ENCODE assay signal across 9 mouse cellular contexts in the genomic region with DNA sequence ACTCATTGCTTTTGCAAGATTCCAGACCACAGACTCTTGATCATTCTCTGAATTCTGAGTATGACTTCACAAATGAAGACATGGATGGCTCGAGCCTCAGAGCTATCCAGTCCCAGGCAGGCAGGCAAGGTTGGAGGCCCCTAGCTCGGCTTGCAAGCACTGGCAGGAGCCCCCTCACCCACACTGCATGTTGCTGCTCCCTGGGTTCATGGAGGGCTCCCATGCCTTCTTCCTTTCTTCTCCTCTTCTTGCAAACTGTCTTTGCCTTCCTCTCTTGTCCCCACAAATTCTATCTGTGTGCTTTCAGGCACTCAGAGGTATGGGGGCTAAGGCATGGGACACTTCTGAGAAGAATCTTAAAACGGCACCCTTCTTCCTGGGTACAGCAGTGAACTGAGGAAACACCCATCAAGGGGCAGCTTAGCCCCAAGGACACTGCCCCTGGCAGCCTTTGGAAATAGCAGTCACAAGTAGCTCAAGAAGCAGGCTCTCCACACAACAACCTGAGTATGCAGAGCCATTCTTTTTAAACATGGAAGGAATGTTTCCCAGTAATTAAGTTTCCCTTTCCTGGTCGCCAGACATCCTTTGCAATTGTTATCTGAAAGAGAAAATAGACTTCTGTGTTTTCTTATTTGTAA. TPM values are rescaled to one million over a fixed set of nuclear protein-coding genes. Genes with fewer than 3 reads are reported as not detected.
DNase-seq lines count a peak whose midpoint lies in the region; ATAC-seq and TF ChIP-seq lines count a peak whose summit lies in the region.
"Had no signal": no experiment of that assay in that cellular context is flagged by ENCODE, and none has a peak within 500 bp of the region (broad histone marks: within the 10 kb centered on the region; RNA-seq: fewer than 3 reads in every experiment).

No protein-coding gene starts in this region.

- no peak overlapping the region for H3K9ac ChIP-seq in heart, embryonic 12.5 days
- H3K9ac ChIP-seq in heart, embryonic 11.5 days (ENCODE audit: low read depth, low read length): no peak overlapping the region
- H3K9ac ChIP-seq in forebrain, embryonic 14.5 days (ENCODE audit: low read length): 0 out of 2 replicates have a peak overlapping the region, but pooled peaks have one; percentile 9

- CTCF ChIA-PET in Patski (lab: Charles Lee): interaction anchor here (1.5 kb wide), 1 partner anchor 15 kb away, joined by 4 read pairs; no protein-coding TSS in a partner anchor

- no peak for ATAC-seq in heart, embryonic 12.5 days (ENCODE audit: insufficient number of reproducible peaks, low FRiP score)
- ATAC-seq in heart, embryonic 11.5 days (replicated peaks; ENCODE audit: insufficient number of reproducible peaks, low FRiP score, low TSS enrichment): no peak
- ATAC-seq in Patski: peak; percentile 42
- ATAC-seq in forebrain, embryonic 14.5 days: peak; percentile 41

- peaks cover 12% of the 10 kb centered on the region for H3K4me1 ChIP-seq in heart, embryonic 12.5 days (replicated peaks)
- H3K4me1 ChIP-seq in heart, embryonic 11.5 days (ENCODE audit: control insufficient read depth, insufficient read depth, low read length): peaks cover 8% of the 10 kb centered on the region
- peaks cover 43% of the 10 kb centered on the region for H3K4me1 ChIP-seq in forebrain, embryonic 14.5 days (ENCODE audit: control insufficient read depth, insufficient read depth, low read length)
- H3K4me1 ChIP-seq in midbrain, embryonic 10.5 days: peaks cover 62% of the 10 kb centered on the region

- no peaks in the 10 kb centered on the region for H3K36me3 ChIP-seq in heart, embryonic 12.5 days
- H3K36me3 ChIP-seq in heart, embryonic 11.5 days (ENCODE audit: control insufficient read depth, insufficient read depth, low read length): no peaks in the 10 kb centered on the region
- H3K36me3 ChIP-seq in forebrain, embryonic 14.5 days (ENCODE audit: control insufficient read depth, insufficient read depth, low read length): no peaks in the 10 kb centered on the region
- no peaks in the 10 kb centered on the region for H3K36me3 ChIP-seq in midbrain, embryonic 10.5 days

- H3K27ac ChIP-seq in heart, embryonic 12.5 days (ENCODE audit: poor library complexity, severe bottlenecking): peak overlapping the region; percentile 12; the same call in 1 of the 2 replicates
- H3K27ac ChIP-seq in heart, embryonic 11.5 days (ENCODE audit: low read depth, low read length): no peak overlapping the region
- peak overlapping the region; percentile 92 for H3K27ac ChIP-seq in forebrain, embryonic 14.5 days (ENCODE audit: low read depth, low read length)
- H3K27ac ChIP-seq in midbrain, embryonic 10.5 days (replicated peaks): peak overlapping the region; percentile 85

- TF ChIP-seq CTCF in Patski (IDR thresholded peaks at IDR 0.05): no peak

- H3K9me3 ChIP-seq in heart, embryonic 12.5 days (replicated peaks): no peaks in the 10 kb centered on the region
- no peaks in the 10 kb centered on the region for H3K9me3 ChIP-seq in heart, embryonic 11.5 days (replicated peaks; ENCODE audit: control insufficient read depth, low read length)
- H3K9me3 ChIP-seq in forebrain, embryonic 14.5 days (replicated peaks; ENCODE audit: control insufficient read depth, low read length): no peaks in the 10 kb centered on the region
- H3K9me3 ChIP-seq in midbrain, embryonic 10.5 days (replicated peaks): no peaks in the 10 kb centered on the region

- no peak overlapping the region for H3K4me3 ChIP-seq in heart, embryonic 12.5 days
- H3K4me3 ChIP-seq in heart, embryonic 11.5 days (ENCODE audit: low read depth, low read length): no peak overlapping the region
- no peak overlapping the region for H3K4me3 ChIP-seq in forebrain, embryonic 14.5 days (ENCODE audit: low read depth, low read length)
- H3K4me3 ChIP-seq in midbrain, embryonic 10.5 days: no peak overlapping the region

- POLR2A ChIA-PET in Patski (lab: Charles Lee): interaction anchor here (0.7 kb wide), 1 partner anchor 14 kb away, joined by 3 read pairs; no protein-coding TSS in a partner anchor

- H3K27me3 ChIP-seq in heart, embryonic 12.5 days (replicated peaks): 0 out of 2 replicates have a peak, but pooled peaks cover 4% of the 10 kb centered on the region
- no peaks in the 10 kb centered on the region for H3K27me3 ChIP-seq in heart, embryonic 11.5 days (ENCODE audit: control insufficient read depth, insufficient read depth, low read length)
- H3K27me3 ChIP-seq in Patski: no peaks in the 10 kb centered on the region
- H3K27me3 ChIP-seq in forebrain, embryonic 14.5 days (replicated peaks; ENCODE audit: control insufficient read depth, insufficient read depth, low read length): no peaks in the 10 kb centered on the region
- peaks cover 16% of the 10 kb centered on the region for H3K27me3 ChIP-seq in midbrain, embryonic 10.5 days (ENCODE audit: low read depth, poor library complexity, severe bottlenecking)

- peak; percentile 43 for DNase-seq in Patski (ENCODE audit: low read depth, low spot score)
- peak; percentile 67 for DNase-seq in forebrain, embryonic 14.5 days (ENCODE audit: low spot score)
- DNase-seq in midbrain, embryonic 10.5 days (ENCODE audit: low spot score): peak; percentile 31
- no peak for DNase-seq in urinary bladder, postnatal 36 days (ENCODE audit: low spot score in 2 of 2)
- no peak for DNase-seq in kidney, adult 9 months
- DNase-seq in spleen, adult 12 weeks (ENCODE audit: low spot score): no peak
- DNase-seq: adrenal gland, postnatal 10 days had no signal

- H3K4me2 ChIP-seq in heart, embryonic 12.5 days: no peak overlapping the region
- no peak overlapping the region; the same call in 1 of the 2 replicates for H3K4me2 ChIP-seq in heart, embryonic 11.5 days
- no peak overlapping the region for H3K4me2 ChIP-seq in forebrain, embryonic 14.5 days (ENCODE audit: low read length)

- WGBS in heart, embryonic 12.5 days: 49% methylated on average over 4 of the region's 4 CpGs
- WGBS in heart, embryonic 11.5 days (ENCODE audit: insufficient replicate concordance): 50% methylated on average over 4 of the region's 4 CpGs
- WGBS in forebrain, embryonic 14.5 days: 3% methylated on average over 4 of the region's 4 CpGs
- WGBS in midbrain, embryonic 10.5 days: 42% methylated on average over 4 of the region's 4 CpGs

- in situ Hi-C loops in Patski (cut with MboI; ENCODE audit: low pct_unique_long_range_greater_than_20kb): no loop called here

RNA-seq across cellular contexts. Expression of a gene that starts 44.3 kb away (rescaled TPM):
- not detected in 2 replicates for polyA plus RNA-seq in heart, embryonic 12.5 days (2016; fragmentation: Nextera tagmentation; extraction: Ambion mirVana)
- not detected in 2 replicates for polyA plus RNA-seq in heart, embryonic 11.5 days (2014; fragmentation: Nextera tagmentation; extraction: Ambion mirVana)
- 0.03 TPM for polyA plus RNA-seq in Patski (2021)
- not detected in 2 replicates for polyA plus RNA-seq in forebrain, embryonic 14.5 days (2014; fragmentation: Nextera tagmentation; extraction: Ambion mirVana)
- polyA plus RNA-seq in midbrain, embryonic 10.5 days (2016; fragmentation: Nextera tagmentation; extraction: Ambion mirVana): not detected in 2 replicates

Comparison
In these comparisons a context has a peak if more than half of its experiments do, and no peak if none do; other contexts are left out.
1. ATAC-seq: peak in Patski (single experiment) and forebrain, embryonic 14.5 days (single experiment); none in heart, embryonic 12.5 days (single experiment) and heart, embryonic 11.5 days (single experiment).
2. DNase-seq: peak in Patski (single experiment), forebrain, embryonic 14.5 days (single experiment) and midbrain, embryonic 10.5 days (single experiment); none in urinary bladder, postnatal 36 days (0 of 2), kidney, adult 9 months (single experiment) and spleen, adult 12 weeks (single experiment).